Mouse (Mus musculus): Measurements from ENCODE around the gene Syndig1l. TPM values are rescaled to one million over a fixed set of nuclear protein-coding genes. Genes with fewer than 3 reads are reported as not detected.

Syndig1l gene
- polyA plus RNA-seq, 1 experiment from 2014 or later, result 2.9 TPM

- H3K36me3 ChIP-seq, result no peaks in the 10 kb centered on the region
- no peaks in the 10 kb centered on the region for H3K9me3 ChIP-seq
- H3K9ac ChIP-seq (replicated peaks), result no peak overlapping the region
- H3K4me1 ChIP-seq (replicated peaks), result peaks cover 9% of the 10 kb centered on the region; the same call in 1 of the 2 replicates
- H3K27ac ChIP-seq, result no peak overlapping the region
- WGBS, result 88% methylated on average over 4 of the region's 4 CpGs
- no peaks in the 10 kb centered on the region for H3K27me3 ChIP-seq
- no peak for ATAC-seq
- no peak overlapping the region for H3K4me3 ChIP-seq (replicated peaks)
- no peak overlapping the region for H3K4me2 ChIP-seq (replicated peaks)
Measured at GRCm38 (mm10) chr12:84707804-84708203, 9.2 kb upstream of the Syndig1l start.

GRCm38 (mm10) chr12:84706886-84707285 lies 8.3 kb upstream of the Syndig1l start:
- H3K4me2 ChIP-seq (replicated peaks), result no peak overlapping the region
- H3K9me3 ChIP-seq, result no peaks in the 10 kb centered on the region
- no peak overlapping the region for H3K27ac ChIP-seq
- no peak overlapping the region for H3K9ac ChIP-seq (replicated peaks)
- no peak overlapping the region for H3K4me3 ChIP-seq (replicated peaks)
- H3K4me1 ChIP-seq (replicated peaks), result peaks cover 18% of the 10 kb centered on the region
- no peak for ATAC-seq
- H3K27me3 ChIP-seq, result 0 out of 2 replicates have a peak, but pooled peaks cover 6% of the 10 kb centered on the region
- WGBS, result 71% methylated on average over 4 of the region's 4 CpGs
- no peaks in the 10 kb centered on the region for H3K36me3 ChIP-seq

- peaks cover 28% of the 10 kb centered on the region for H3K4me1 ChIP-seq (replicated peaks)
- H3K27me3 ChIP-seq, result peaks cover 35% of the 10 kb centered on the region
- no peaks in the 10 kb centered on the region for H3K9me3 ChIP-seq
- H3K4me3 ChIP-seq (replicated peaks), result no peak overlapping the region
- H3K36me3 ChIP-seq, result no peaks in the 10 kb centered on the region
- 65% methylated on average over 7 of the region's 7 CpGs for WGBS
- no peak for ATAC-seq
- H3K9ac ChIP-seq (replicated peaks), result no peak overlapping the region
- no peak overlapping the region for H3K4me2 ChIP-seq (replicated peaks)
- H3K27ac ChIP-seq, result no peak overlapping the region
Measured at GRCm38 (mm10) chr12:84702586-84702985, 4.0 kb upstream of the Syndig1l start.

- Histone ChIP-seq H3K4me1 (replicated peaks) (no peaks in the 10 kb centered on the region), H3K27ac (no peak overlapping the region), H3K4me3 (replicated peaks) (no peak overlapping the region), H3K9ac (replicated peaks) (no peak overlapping the region), H3K4me2 (replicated peaks) (no peak overlapping the region), H3K9me3 (no peaks in the 10 kb centered on the region), H3K27me3 (peaks cover 14% of the 10 kb centered on the region), H3K36me3 (no peaks in the 10 kb centered on the region)
- 86% methylated on average over 6 of the region's 6 CpGs for WGBS
- no peak for ATAC-seq
Measured at GRCm38 (mm10) chr12:84692141-84692540, 6.5 kb downstream of the Syndig1l start.

- Histone ChIP-seq H3K9ac (replicated peaks) (no peak overlapping the region), H3K36me3 (no peaks in the 10 kb centered on the region), H3K4me1 (replicated peaks) (0 out of 2 replicates have a peak, but pooled peaks cover 3% of the 10 kb centered on the region), H3K9me3 (no peaks in the 10 kb centered on the region), H3K4me3 (replicated peaks) (no peak overlapping the region), H3K27me3 (peaks cover 6% of the 10 kb centered on the region; the same call in 1 of the 2 replicates), H3K4me2 (replicated peaks) (no peak overlapping the region), H3K27ac (no peak overlapping the region)
- ATAC-seq, result no peak
Measured at GRCm38 (mm10) chr12:84691347-84691746, 7.3 kb downstream of the Syndig1l start.

- Histone ChIP-seq H3K9me3 (no peaks in the 10 kb centered on the region), H3K27ac (no peak overlapping the region), H3K27me3 (0 out of 2 replicates have a peak, but pooled peaks cover 5% of the 10 kb centered on the region), H3K4me3 (replicated peaks) (no peak overlapping the region), H3K4me2 (replicated peaks) (no peak overlapping the region), H3K36me3 (no peaks in the 10 kb centered on the region), H3K9ac (replicated peaks) (no peak overlapping the region), H3K4me1 (replicated peaks) (0 out of 2 replicates have a peak, but pooled peaks cover 7% of the 10 kb centered on the region)
- no peak for ATAC-seq
- WGBS, result 89% methylated on average over 11 of the region's 11 CpGs
Measured at GRCm38 (mm10) chr12:84689051-84689450, 9.6 kb downstream of the Syndig1l start.

- H3K9me3 ChIP-seq, result no peaks in the 10 kb centered on the region
- H3K27me3 ChIP-seq, result 0 out of 2 replicates have a peak, but pooled peaks cover 5% of the 10 kb centered on the region
- H3K36me3 ChIP-seq, result no peaks in the 10 kb centered on the region
- ATAC-seq, result no peak
- WGBS, result 84% methylated on average over 4 of the region's 4 CpGs
- 0 out of 2 replicates have a peak, but pooled peaks cover 7% of the 10 kb centered on the region for H3K4me1 ChIP-seq (replicated peaks)
- H3K9ac ChIP-seq (replicated peaks), result no peak overlapping the region
- no peak overlapping the region for H3K4me3 ChIP-seq (replicated peaks)
- no peak overlapping the region for H3K27ac ChIP-seq
- H3K4me2 ChIP-seq (replicated peaks), result no peak overlapping the region
Measured at GRCm38 (mm10) chr12:84687531-84687930, 11.1 kb downstream of the Syndig1l start.

- Histone ChIP-seq H3K36me3 (no peaks in the 10 kb centered on the region), H3K4me2 (replicated peaks) (no peak overlapping the region), H3K4me1 (replicated peaks) (0 out of 2 replicates have a peak, but pooled peaks cover 7% of the 10 kb centered on the region), H3K9me3 (no peaks in the 10 kb centered on the region), H3K27me3 (0 out of 2 replicates have a peak, but pooled peaks cover 5% of the 10 kb centered on the region), H3K27ac (no peak overlapping the region), H3K4me3 (replicated peaks) (no peak overlapping the region), H3K9ac (replicated peaks) (no peak overlapping the region)
- WGBS, result 9% methylated on average over 4 of the region's 4 CpGs
- ATAC-seq, result no peak
Measured at GRCm38 (mm10) chr12:84686176-84686575, 12.5 kb downstream of the Syndig1l start.

- Histone ChIP-seq H3K27me3 (0 out of 2 replicates have a peak, but pooled peaks cover 9% of the 10 kb centered on the region), H3K9me3 (no peaks in the 10 kb centered on the region), H3K36me3 (no peaks in the 10 kb centered on the region), H3K4me1 (replicated peaks) (0 out of 2 replicates have a peak, but pooled peaks cover 7% of the 10 kb centered on the region), H3K4me2 (replicated peaks) (no peak overlapping the region), H3K9ac (replicated peaks) (no peak overlapping the region), H3K4me3 (replicated peaks) (no peak overlapping the region), H3K27ac (no peak overlapping the region)
- WGBS, result 77% methylated on average over 7 of the region's 7 CpGs
- ATAC-seq, result no peak
Measured at GRCm38 (mm10) chr12:84684569-84684968, 14.1 kb downstream of the Syndig1l start.

GRCm38 (mm10) chr12:84676011-84676410 lies 22.6 kb downstream of the Syndig1l start:
- 77% methylated on average over 3 of the region's 3 CpGs for WGBS
- Histone ChIP-seq H3K27me3 (0 out of 2 replicates have a peak, but pooled peaks cover 6% of the 10 kb centered on the region), H3K4me1 (replicated peaks) (peaks cover 16% of the 10 kb centered on the region), H3K9ac (replicated peaks) (no peak overlapping the region), H3K4me2 (replicated peaks) (no peak overlapping the region), H3K4me3 (replicated peaks) (no peak overlapping the region), H3K9me3 (no peaks in the 10 kb centered on the region), H3K27ac (peak overlapping the region; percentile 27; the same call in 1 of the 2 replicates), H3K36me3 (no peaks in the 10 kb centered on the region)
- no peak for ATAC-seq

GRCm38 (mm10) chr12:84674666-84675526 lies 23.7 kb downstream of the Syndig1l start:
- H3K9ac ChIP-seq (replicated peaks), result no peak overlapping the region
- H3K4me3 ChIP-seq (replicated peaks), result no peak overlapping the region
- no peaks in the 10 kb centered on the region for H3K36me3 ChIP-seq
- peak; percentile 73 for ATAC-seq
- H3K27ac ChIP-seq, result peak overlapping the region; percentile 27
- H3K4me2 ChIP-seq (replicated peaks), result no peak overlapping the region
- peaks cover 16% of the 10 kb centered on the region for H3K4me1 ChIP-seq (replicated peaks)
- H3K9me3 ChIP-seq, result no peaks in the 10 kb centered on the region
- 0 out of 2 replicates have a peak, but pooled peaks cover 3% of the 10 kb centered on the region for H3K27me3 ChIP-seq
- WGBS, result 48% methylated on average over 14 of the region's 14 CpGs

GRCm38 (mm10) chr12:84671646-84672045 lies 27.0 kb downstream of the Syndig1l start:
- H3K4me3 ChIP-seq (replicated peaks), result no peak overlapping the region
- no peak overlapping the region for H3K4me2 ChIP-seq (replicated peaks)
- H3K9me3 ChIP-seq, result no peaks in the 10 kb centered on the region
- H3K36me3 ChIP-seq, result no peaks in the 10 kb centered on the region
- WGBS, result 26% methylated on average over 10 of the region's 10 CpGs
- H3K4me1 ChIP-seq (replicated peaks), result peaks cover 16% of the 10 kb centered on the region
- ATAC-seq, result no peak
- 0 out of 2 replicates have a peak, but pooled peaks cover 3% of the 10 kb centered on the region for H3K27me3 ChIP-seq
- H3K27ac ChIP-seq, result no peak overlapping the region
- H3K9ac ChIP-seq (replicated peaks), result no peak overlapping the region
